Mouse (Mus musculus) liver, adult (tissue): ENCODE results near the gene Rexo5.

Source experiments
- GATA4 ChIP-seq: IDR thresholded peaks from 2 replicates; pipeline ENCODE4 v1.6.1; 2014; ENCODE audit warnings: mild to moderate bottlenecking, low read length; ENCODE audit not compliant: insufficient replicate concordance

Rexo5 gene

GRCm38 (mm10) chr7:119860971-119861334, 67.1 kb downstream of the Rexo5 start:
- no peak for TF ChIP-seq GATA4

GRCm38 (mm10) chr7:119861335-119862091, 67.7 kb downstream of the Rexo5 start:
- TF ChIP-seq GATA4, result no peak

- TF ChIP-seq GATA4, result no peak
Observed at GRCm38 (mm10) chr7:119862167-119862566, 68.4 kb downstream of the Rexo5 start.

DNA sequence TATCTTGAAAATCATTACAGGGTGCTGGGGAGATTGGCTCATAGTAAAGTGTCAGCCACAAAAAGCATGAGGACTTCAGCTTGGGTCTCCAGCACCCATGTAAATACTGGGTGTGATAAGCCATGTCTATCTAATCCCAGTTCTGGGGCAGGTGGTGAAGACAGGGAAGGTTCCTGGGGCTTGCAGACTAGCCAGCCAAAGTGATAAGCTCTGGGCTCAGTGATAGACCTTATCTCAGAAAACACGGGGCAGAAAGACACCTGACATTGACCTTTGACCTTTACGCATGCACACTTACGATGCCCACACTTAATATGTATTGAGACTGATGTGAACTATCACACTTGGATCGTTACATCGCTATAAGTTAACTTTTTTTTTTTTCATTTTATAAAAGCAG, 70.7 kb downstream of the Rexo5 start:
- TF ChIP-seq GATA4, result no peak

DNA sequence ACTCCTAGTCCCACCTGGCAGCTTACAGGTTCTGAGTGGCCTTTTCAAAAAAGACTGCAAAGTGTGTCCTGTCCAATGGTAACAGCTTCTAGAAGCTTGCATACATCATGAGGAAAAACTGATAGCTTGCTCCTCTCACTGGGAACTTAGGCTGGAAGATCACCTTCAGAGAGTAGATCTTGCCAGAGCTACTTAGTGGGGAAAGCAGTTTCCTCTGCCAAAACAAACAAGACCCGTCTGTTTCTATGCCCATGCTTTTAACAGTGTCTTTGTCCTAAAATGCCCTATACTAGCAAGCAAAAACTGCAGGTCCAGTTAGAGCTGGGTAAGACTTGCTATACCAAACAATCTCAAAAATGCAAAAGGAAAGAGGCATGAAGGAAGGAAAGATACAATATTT, 72.3 kb downstream of the Rexo5 start:
- no peak for TF ChIP-seq GATA4

GRCm38 (mm10) chr7:119872204-119872603, 78.4 kb downstream of the Rexo5 start:
- no peak for TF ChIP-seq GATA4

DNA sequence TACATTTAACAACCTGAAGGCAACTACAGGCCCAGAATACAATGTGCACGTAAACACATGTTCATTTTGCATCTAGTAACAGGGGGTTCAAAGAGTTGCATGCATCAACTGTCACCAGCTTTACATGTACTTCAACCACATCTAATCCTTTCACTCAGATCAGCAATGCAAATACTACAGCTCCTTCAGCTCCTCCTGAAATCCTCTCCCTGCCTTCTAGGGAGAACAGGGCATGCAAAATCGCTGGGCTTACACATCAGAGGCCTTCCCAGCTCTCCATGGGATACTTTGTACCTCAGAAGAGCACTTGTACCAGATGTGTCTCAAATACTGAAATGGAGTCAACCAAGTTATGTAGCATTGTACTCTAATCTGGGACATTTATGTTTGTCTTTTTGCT, 79.2 kb downstream of the Rexo5 start:
- no peak for TF ChIP-seq GATA4

- TF ChIP-seq GATA4, result no peak
Observed at GRCm38 (mm10) chr7:119875776-119876440, 82.1 kb downstream of the Rexo5 start.

GRCm38 (mm10) chr7:119879171-119879570, 85.4 kb downstream of the Rexo5 start:
- TF ChIP-seq GATA4, result no peak

DNA sequence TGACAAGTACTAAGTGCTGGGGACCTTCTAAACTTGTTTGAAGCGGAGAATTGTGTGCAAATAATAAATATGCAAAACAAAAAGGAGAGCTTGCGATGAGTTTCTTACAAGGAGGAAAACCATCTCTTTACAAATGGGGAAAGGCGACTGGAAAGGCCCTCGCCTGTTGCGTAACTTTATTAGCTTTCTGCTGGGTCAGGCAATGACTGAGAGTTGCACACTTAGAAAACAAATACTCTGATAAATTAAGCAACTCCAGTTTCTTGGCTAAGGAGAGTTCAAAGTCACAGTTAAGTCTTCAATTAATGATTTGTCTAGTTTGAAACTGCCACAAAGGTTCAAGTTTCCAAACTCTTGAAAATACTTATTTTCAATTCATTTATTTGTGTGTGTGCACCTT, 86.5 kb downstream of the Rexo5 start:
- TF ChIP-seq GATA4, result no peak

GRCm38 (mm10) chr7:119881229-119881628, 87.4 kb downstream of the Rexo5 start:
- TF ChIP-seq GATA4, result no peak

DNA sequence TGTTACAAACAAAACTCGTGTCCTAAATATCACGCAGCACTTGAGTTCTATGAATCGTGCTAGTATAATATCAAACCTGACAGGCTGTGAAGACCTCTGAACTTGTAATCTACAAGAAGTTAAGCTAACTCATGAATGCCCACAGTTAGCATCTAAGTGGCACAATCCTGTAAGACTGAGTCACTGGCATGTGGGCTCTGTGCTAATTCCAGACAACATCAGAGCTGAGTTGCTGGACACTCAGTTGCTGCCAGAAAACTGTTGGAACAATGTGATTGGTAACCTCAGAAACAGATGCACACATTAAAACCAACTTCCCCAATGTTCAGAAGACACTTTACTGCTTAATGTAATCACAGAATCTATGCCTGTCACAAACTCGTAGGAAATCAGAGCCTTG, 94.1 kb downstream of the Rexo5 start:
- no peak for TF ChIP-seq GATA4

- TF ChIP-seq GATA4, result no peak
Observed at GRCm38 (mm10) chr7:119892198-119892597, 98.4 kb downstream of the Rexo5 start.

GRCm38 (mm10) chr7:119892742-119893141, 98.9 kb downstream of the Rexo5 start:
- TF ChIP-seq GATA4, result no peak

DNA sequence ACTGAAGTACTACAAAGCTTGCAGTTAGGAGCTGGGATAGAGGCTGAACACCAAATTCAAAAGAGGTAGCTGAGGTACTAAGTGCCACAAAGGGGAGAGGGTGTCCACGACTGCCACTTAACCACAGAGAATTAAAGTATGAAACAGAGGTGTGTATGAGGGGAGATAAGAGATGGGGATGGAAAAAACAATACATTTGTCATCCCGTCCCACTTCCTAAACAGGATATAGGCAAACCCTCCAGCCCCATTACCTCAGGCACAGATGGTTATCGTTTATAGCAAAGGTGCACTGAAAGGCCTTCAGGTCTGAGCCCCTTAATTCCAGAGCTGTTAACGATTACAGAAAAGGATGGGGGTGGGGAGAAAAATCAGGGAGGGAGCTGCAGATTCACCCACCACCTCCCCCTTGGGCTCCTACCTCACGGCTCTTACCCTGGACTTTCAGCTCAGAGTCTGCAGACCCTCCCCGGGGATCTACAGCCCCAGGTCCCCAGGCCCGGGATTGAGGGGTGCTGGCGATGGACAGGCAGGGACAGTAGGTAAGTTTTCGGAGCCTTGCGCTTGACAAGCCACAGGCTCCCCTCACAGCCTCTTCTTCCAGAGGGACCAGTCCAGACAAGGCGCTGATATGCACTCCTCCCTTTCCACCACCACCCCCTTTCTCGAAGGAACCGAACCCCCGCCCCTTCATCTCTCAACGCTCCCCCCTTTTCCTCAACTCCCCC, 101.2 kb downstream of the Rexo5 start:
- no peak for TF ChIP-seq GATA4
